Mouse (Mus musculus) stomach, postnatal 0 days (tissue): ENCODE measurements around the gene Ccdc183.

Experiments used
- CTCF ChIP-seq: IDR thresholded peaks from 2 replicates; pipeline ENCODE4 v1.5.1; 2016; ENCODE audit warnings: antibody characterized with exemption, low read depth, mild to moderate bottlenecking, moderate library complexity
- EP300 ChIP-seq: optimal IDR thresholded peaks from 2 replicates; pipeline ENCODE3; 2016; ENCODE audit warnings: antibody characterized with exemption

DNA sequence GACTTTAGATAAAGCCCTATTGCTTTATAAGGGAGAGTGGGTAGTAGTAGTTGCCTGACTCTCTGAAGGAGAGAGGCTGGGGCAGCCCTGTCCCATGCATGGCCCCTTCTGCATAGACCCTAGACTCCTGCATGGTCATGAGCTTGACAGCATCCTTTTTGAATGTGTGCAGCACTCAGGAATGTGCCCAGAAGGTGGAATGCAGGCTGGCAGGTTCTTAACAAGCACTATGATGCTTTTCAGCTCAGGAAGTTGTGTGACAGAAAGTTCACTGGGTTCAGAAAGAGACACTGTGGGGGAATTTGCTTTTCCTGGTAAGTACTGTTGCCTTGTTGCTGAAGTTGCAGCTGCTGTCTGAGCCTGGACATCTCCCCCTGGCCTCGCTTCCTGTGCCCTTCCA, 37.0 kb upstream of the Ccdc183 start:
- TF ChIP-seq CTCF, result no peak
- no peak for TF ChIP-seq EP300
